Mouse (Mus musculus) left cerebral cortex, adult 18-20 months (tissue): ENCODE results near the gene A730049H05Rik. TPM values are rescaled to one million over a fixed set of nuclear protein-coding genes. Genes with fewer than 3 reads are reported as not detected.

ENCODE experiments used
- DNase-seq, 2 experiments: peaks; one replicate each; pipeline ENCODE4 v3.0.0; 2021 to 2022; ENCODE audit warnings: low spot score in 2 of 2, mixed read lengths in 1 of 2
- total RNA-seq, 2 experiments: library from RNA; stranded (reverse); gene quantifications; 2 replicates each; pipeline ENCODE4 v1.2.3; 2021

A730049H05Rik gene
- total RNA-seq, 2 experiments from 2014 or later: not detected

DNA sequence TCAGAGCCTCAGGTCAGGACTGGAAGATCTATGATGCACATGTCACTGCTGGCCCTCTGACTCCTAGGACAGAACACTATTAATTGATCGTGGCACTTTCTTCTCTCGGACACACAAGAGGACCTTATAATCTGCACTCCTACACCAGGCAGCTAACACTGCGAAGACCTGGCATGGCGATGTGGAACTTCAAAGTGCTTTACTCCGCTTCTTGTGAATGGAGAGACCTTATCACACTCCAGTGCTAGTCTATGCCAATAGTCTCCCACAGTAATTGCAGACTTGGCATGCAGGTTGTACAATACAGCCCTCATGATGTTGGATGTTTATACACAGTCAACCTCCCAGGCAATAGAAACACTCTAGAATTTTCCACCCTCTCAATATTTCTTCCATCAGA lies 62.5 kb downstream of the A730049H05Rik start:
- no peak for DNase-seq

GRCm38 (mm10) chr6:92879700-92880265 lies 63.5 kb downstream of the A730049H05Rik start:
- DNase-seq: no peak

GRCm38 (mm10) chr6:92882446-92882845 lies 66.2 kb downstream of the A730049H05Rik start:
- no peak for DNase-seq

DNA sequence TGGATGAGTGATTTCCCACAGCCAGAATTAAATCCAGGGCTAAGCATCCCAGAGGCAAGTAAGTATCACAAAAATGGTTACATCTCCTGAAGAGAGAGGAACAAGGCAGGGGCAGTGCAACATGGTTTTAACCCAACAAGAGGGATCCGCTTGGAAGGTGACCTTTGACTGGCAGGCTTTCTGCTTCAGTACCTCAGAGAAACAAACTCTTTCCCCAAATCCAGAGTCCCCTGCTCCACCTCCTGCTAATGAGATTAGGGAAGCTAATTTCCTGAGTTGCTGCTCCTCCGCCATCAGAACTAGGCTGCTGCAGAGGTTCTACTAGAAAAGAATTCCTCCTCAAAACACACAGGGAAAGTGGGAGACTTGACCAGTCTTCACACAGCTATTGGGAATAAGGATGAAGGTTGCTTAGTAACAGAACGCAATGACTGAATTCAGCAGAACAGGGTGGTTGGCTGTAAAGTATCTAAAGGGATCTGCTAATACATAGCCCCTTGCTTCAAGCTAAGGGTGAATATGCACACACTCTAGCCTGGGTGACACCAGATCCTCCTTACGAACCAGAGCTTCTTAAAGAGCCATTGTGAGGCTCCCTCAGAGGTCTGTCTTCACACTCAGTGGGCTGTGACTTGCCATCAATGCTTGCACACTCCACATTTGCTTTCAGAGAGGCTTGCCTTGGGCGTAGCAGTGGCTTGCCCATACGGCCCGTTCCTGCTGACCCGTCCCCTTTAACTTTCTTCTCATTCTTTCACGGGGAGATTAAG lies 67.0 kb downstream of the A730049H05Rik start:
- no peak for DNase-seq

GRCm38 (mm10) chr6:92891535-92891934 lies 75.3 kb downstream of the A730049H05Rik start:
- no peak for DNase-seq

Other genes with a start within 250 kb of the A730049H05Rik start
- gene Prickle2, start 110.3 kb upstream of the A730049H05Rik start, total RNA-seq: 100 to 1,000 TPM; 162 to 170 TPM
- gene Gm15737, start 52.9 kb downstream of the A730049H05Rik start, total RNA-seq: not detected
- 1 to 10 TPM; 2.4 to 3.3 TPM for gene Adamts9, start 127.0 kb downstream of the A730049H05Rik start, total RNA-seq